In the genomic region with DNA sequence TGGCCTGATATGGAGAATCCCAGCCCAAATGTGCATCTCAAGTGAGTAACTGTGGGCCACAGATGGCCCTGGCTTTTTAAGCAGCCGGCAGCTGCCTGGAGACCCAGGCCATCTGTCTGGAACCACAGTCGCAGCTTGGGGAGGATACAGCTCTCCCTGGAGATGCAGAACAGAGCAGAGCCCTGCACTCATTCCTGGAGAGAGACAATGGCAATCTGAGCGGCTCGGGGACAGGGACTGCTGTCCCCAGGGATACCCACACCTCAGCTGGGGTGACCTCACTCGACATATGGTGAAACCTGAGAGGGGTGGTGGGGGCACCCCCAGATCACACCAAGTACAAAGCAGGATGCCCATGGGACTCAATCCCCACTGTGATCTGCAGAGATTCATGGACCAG, we compare ENCODE assay signal across 17 mouse cellular contexts.
DNase-seq lines count a peak whose midpoint lies in the region; ATAC-seq and TF ChIP-seq lines count a peak whose summit lies in the region.
"Had no signal": no experiment of that assay in that cellular context is flagged by ENCODE, and none has a peak within 500 bp of the region (broad histone marks: within the 10 kb centered on the region; RNA-seq: fewer than 3 reads in every experiment).

No protein-coding gene starts in this region.

- no peaks in the 10 kb centered on the region for H3K9me3 ChIP-seq in neural tube, embryonic 15.5 days (replicated peaks)
- H3K9me3 ChIP-seq in forebrain, embryonic 11.5 days (ENCODE audit: control insufficient read depth, low read length), result no peaks in the 10 kb centered on the region
- H3K9me3 ChIP-seq in limb, embryonic 10.5 days (replicated peaks), result no peaks in the 10 kb centered on the region
- no peaks in the 10 kb centered on the region for H3K9me3 ChIP-seq in neural tube, embryonic 14.5 days (ENCODE audit: control insufficient read depth, low read length)
- no peaks in the 10 kb centered on the region for H3K9me3 ChIP-seq in stomach, postnatal 0 days (ENCODE audit: control insufficient read depth, low read length)
- H3K9me3 ChIP-seq: embryonic facial prominence, embryonic 13.5 days; stomach, embryonic 15.5 days had no signal

- ATAC-seq in neural tube, embryonic 15.5 days (ENCODE audit: low FRiP score), result no peak
- 0 out of 2 replicates have a peak, but pooled peaks have one; percentile 42 for ATAC-seq in forebrain, embryonic 11.5 days (replicated peaks; ENCODE audit: low FRiP score)
- no peak for ATAC-seq in neural tube, embryonic 14.5 days (ENCODE audit: low read depth)
- no peak for ATAC-seq in stomach, postnatal 0 days (ENCODE audit: low FRiP score, low TSS enrichment)

- H3K27ac ChIP-seq in neural tube, embryonic 15.5 days (replicated peaks), result no peak overlapping the region
- H3K27ac ChIP-seq in forebrain, embryonic 11.5 days (ENCODE audit: low read depth, low read length), result peak overlapping the region; percentile 25; the same call in 1 of the 2 replicates
- peak overlapping the region; percentile 63; the same call in 1 of the 2 replicates for H3K27ac ChIP-seq in limb, embryonic 10.5 days
- H3K27ac ChIP-seq in neural tube, embryonic 14.5 days (ENCODE audit: low read depth, low read length), result peak overlapping the region; percentile 49; the same call in 1 of the 2 replicates
- no peak overlapping the region for H3K27ac ChIP-seq in stomach, postnatal 0 days (replicated peaks)
- H3K27ac ChIP-seq: embryonic facial prominence, embryonic 13.5 days; kidney, postnatal 0 days; stomach, embryonic 15.5 days had no signal

- no peaks in the 10 kb centered on the region for H3K27me3 ChIP-seq in neural tube, embryonic 15.5 days (replicated peaks)
- H3K27me3 ChIP-seq in forebrain, embryonic 11.5 days (ENCODE audit: control insufficient read depth, insufficient read depth, low read length), result no peaks in the 10 kb centered on the region
- H3K27me3 ChIP-seq in limb, embryonic 10.5 days (ENCODE audit: low read depth, poor library complexity, severe bottlenecking), result no peaks in the 10 kb centered on the region
- no peaks in the 10 kb centered on the region for H3K27me3 ChIP-seq in neural tube, embryonic 14.5 days (ENCODE audit: control insufficient read depth, insufficient read depth, low read length)
- H3K27me3 ChIP-seq in stomach, postnatal 0 days (ENCODE audit: control insufficient read depth, insufficient read depth, low read length), result no peaks in the 10 kb centered on the region
- H3K27me3 ChIP-seq: embryonic facial prominence, embryonic 13.5 days; stomach, embryonic 15.5 days had no signal

- H3K4me2 ChIP-seq in neural tube, embryonic 15.5 days, result no peak overlapping the region
- no peak overlapping the region for H3K4me2 ChIP-seq in forebrain, embryonic 11.5 days (ENCODE audit: low read depth, low read length, severe bottlenecking)
- no peak overlapping the region for H3K4me2 ChIP-seq in neural tube, embryonic 14.5 days (ENCODE audit: low read depth, low read length)
- no peak overlapping the region for H3K4me2 ChIP-seq in stomach, postnatal 0 days (replicated peaks; ENCODE audit: low read depth)
- H3K4me2 ChIP-seq: embryonic facial prominence, embryonic 13.5 days; liver, embryonic 11.5 days; stomach, embryonic 15.5 days had no signal

- H3K4me1 ChIP-seq in neural tube, embryonic 15.5 days, result peaks cover 58% of the 10 kb centered on the region
- H3K4me1 ChIP-seq in forebrain, embryonic 11.5 days (replicated peaks; ENCODE audit: control insufficient read depth, insufficient read depth, low read length), result peaks cover 17% of the 10 kb centered on the region
- peaks cover 52% of the 10 kb centered on the region for H3K4me1 ChIP-seq in limb, embryonic 10.5 days
- H3K4me1 ChIP-seq in neural tube, embryonic 14.5 days (ENCODE audit: control insufficient read depth, insufficient read depth, low read length), result peaks cover 31% of the 10 kb centered on the region
- H3K4me1 ChIP-seq in stomach, postnatal 0 days (replicated peaks; ENCODE audit: control insufficient read depth, insufficient read depth), result no peaks in the 10 kb centered on the region

- 14% methylated on average over 5 of the region's 5 CpGs for WGBS in neural tube, embryonic 15.5 days
- WGBS in forebrain, embryonic 11.5 days, result 55% methylated on average over 5 of the region's 5 CpGs
- WGBS in limb, embryonic 10.5 days, result 20% methylated on average over 5 of the region's 5 CpGs
- 14% methylated on average over 5 of the region's 5 CpGs for WGBS in neural tube, embryonic 14.5 days
- WGBS in stomach, postnatal 0 days, result 43% methylated on average over 5 of the region's 5 CpGs

- no peak overlapping the region for H3K9ac ChIP-seq in neural tube, embryonic 15.5 days (replicated peaks)
- no peak overlapping the region for H3K9ac ChIP-seq in forebrain, embryonic 11.5 days (ENCODE audit: low read length)
- H3K9ac ChIP-seq in neural tube, embryonic 14.5 days (replicated peaks; ENCODE audit: low read depth, low read length), result no peak overlapping the region
- no peak overlapping the region for H3K9ac ChIP-seq in stomach, postnatal 0 days (ENCODE audit: low read length)
- H3K9ac ChIP-seq: embryonic facial prominence, embryonic 13.5 days; stomach, embryonic 15.5 days had no signal

- no peaks in the 10 kb centered on the region for H3K36me3 ChIP-seq in neural tube, embryonic 15.5 days
- no peaks in the 10 kb centered on the region for H3K36me3 ChIP-seq in forebrain, embryonic 11.5 days (ENCODE audit: control insufficient read depth, insufficient read depth, low read length)
- no peaks in the 10 kb centered on the region for H3K36me3 ChIP-seq in limb, embryonic 10.5 days
- H3K36me3 ChIP-seq in neural tube, embryonic 14.5 days (ENCODE audit: control insufficient read depth, insufficient read depth, low read length), result no peaks in the 10 kb centered on the region
- H3K36me3 ChIP-seq in stomach, postnatal 0 days (ENCODE audit: control insufficient read depth, insufficient read depth, low read length), result no peaks in the 10 kb centered on the region
- H3K36me3 ChIP-seq: stomach, embryonic 15.5 days had no signal

- TF ChIP-seq CTCF in stomach, postnatal 0 days (IDR thresholded peaks at IDR 0.05; ENCODE audit: low read depth), result no peak

- no peak for TF ChIP-seq EP300 in stomach, postnatal 0 days (optimal IDR thresholded peaks at IDR 0.05)

- peak; percentile 46 for DNase-seq in neural tube, embryonic 10.5 days (ENCODE audit: extremely low spot score, low spot score)
- DNase-seq in forebrain, embryonic 11.5 days (ENCODE audit: low spot score), result no peak
- no peak for DNase-seq in limb, embryonic 10.5 days (ENCODE audit: low spot score)
- no peak for DNase-seq in spleen, postnatal 14 days (ENCODE audit: low spot score in 2 of 2)
- no peak for DNase-seq in left cerebral cortex, adult 18-20 months (ENCODE audit: low spot score in 2 of 2)
- no peak for DNase-seq in stomach, postnatal 0 days (ENCODE audit: low spot score)
- DNase-seq: adrenal gland, postnatal 36 days; cerebellum, adult 11-12 months; layer of hippocampus, postnatal 36 days; lung, postnatal 10 days had no signal

- no peak overlapping the region for H3K4me3 ChIP-seq in neural tube, embryonic 15.5 days (replicated peaks)
- no peak overlapping the region for H3K4me3 ChIP-seq in forebrain, embryonic 11.5 days (ENCODE audit: low read depth, low read length)
- no peak overlapping the region for H3K4me3 ChIP-seq in limb, embryonic 10.5 days
- H3K4me3 ChIP-seq in neural tube, embryonic 14.5 days (ENCODE audit: low read depth, low read length), result no peak overlapping the region
- H3K4me3 ChIP-seq in stomach, postnatal 0 days (ENCODE audit: low read depth, low read length), result no peak overlapping the region
- H3K4me3 ChIP-seq: embryonic facial prominence, embryonic 13.5 days; myocyte; stomach, embryonic 15.5 days had no signal

Comparison
In these comparisons a context has a peak if more than half of its experiments do, and no peak if none do; other contexts are left out.
1. H3K27ac ChIP-seq: peak in forebrain, embryonic 11.5 days (single experiment), limb, embryonic 10.5 days (single experiment) and neural tube, embryonic 14.5 days (single experiment); none in neural tube, embryonic 15.5 days (single experiment) and stomach, postnatal 0 days (single experiment).